Mouse (Mus musculus) kidney, postnatal 0 days (tissue): ENCODE measurements at regions not wholly inside any gene's neighbourhood (a gene's known extent, or its start where the extent isn't known, plus 50 kb on each side); places are given as distances from the start of the nearest gene placed in this dataset.
"Not testable (repeated sequence)": the region's sequence is repeated elsewhere in the genome, so short reads cannot be mapped to it uniquely, and the experiment has no call there.

Experiments used
- ATAC-seq: fragments of 200-750 bp; cut with Nextera tagmentation; replicated peaks from 2 replicates; pipeline ENCODE4 v1.8.0; 2017; ENCODE audit warnings: low read depth, moderate number of reproducible peaks, moderate TSS enrichment, moderate library complexity; ENCODE audit not compliant: low FRiP score
- DNase-seq: peaks from one replicate; pipeline ENCODE4 v3.0.0-alpha.2; 2016; ENCODE audit warnings: low spot score
- H3K27ac ChIP-seq: fragments of 300-500 bp; sonication (generic); 2 replicates; pipeline ENCODE4 v1.5.1; 2014; ENCODE audit warnings: mild to moderate bottlenecking
- H3K27me3 ChIP-seq: fragments of 300-500 bp; sonication (generic); 2 replicates; pipeline ENCODE4 v1.6.1; 2014; ENCODE audit warnings: low read length, mixed read lengths; ENCODE audit not compliant: insufficient read depth
- H3K36me3 ChIP-seq: fragments of 300-500 bp; sonication (generic); 2 replicates; pipeline ENCODE4 v1.6.1; 2014; ENCODE audit warnings: low read length, mixed read lengths; ENCODE audit not compliant: insufficient read depth
- H3K4me1 ChIP-seq: fragments of 300-500 bp; sonication (generic); replicated peaks from 2 replicates; pipeline ENCODE4 v1.6.1; 2014; ENCODE audit warnings: antibody characterized with exemption, low read length, mixed read lengths; ENCODE audit not compliant: insufficient read depth
- H3K4me2 ChIP-seq: fragments of 300-500 bp; sonication (generic); 2 replicates; pipeline ENCODE4 v1.6.1; 2014; ENCODE audit warnings: mild to moderate bottlenecking, low read length, moderate library complexity, mixed read lengths
- H3K4me3 ChIP-seq: fragments of 300-500 bp; sonication (generic); replicated peaks from 2 replicates; pipeline ENCODE4 v1.5.1; 2014; ENCODE audit warnings: low read depth, low read length
- H3K9ac ChIP-seq: fragments of 300-500 bp; sonication (generic); 2 replicates; pipeline ENCODE4 v1.6.1; 2014; ENCODE audit warnings: low read depth, low read length
- H3K9me3 ChIP-seq: fragments of 300-500 bp; sonication (generic); replicated peaks from 2 replicates; pipeline ENCODE4 v1.6.1; 2016; ENCODE audit warnings: low read length, inconsistent platforms, mixed read lengths
- whole genome bisulfite sequencing: fragments of 180-500 bp; shearing (Covaris S2); extraction: QIAGEN DNeasy Blood & Tissue Kit; methylation state at CpG from one replicate; pipeline ENCODE4 v1.1.7; 2014; 5-methylcytosine and 5-hydroxymethylcytosine counted together

DNA sequence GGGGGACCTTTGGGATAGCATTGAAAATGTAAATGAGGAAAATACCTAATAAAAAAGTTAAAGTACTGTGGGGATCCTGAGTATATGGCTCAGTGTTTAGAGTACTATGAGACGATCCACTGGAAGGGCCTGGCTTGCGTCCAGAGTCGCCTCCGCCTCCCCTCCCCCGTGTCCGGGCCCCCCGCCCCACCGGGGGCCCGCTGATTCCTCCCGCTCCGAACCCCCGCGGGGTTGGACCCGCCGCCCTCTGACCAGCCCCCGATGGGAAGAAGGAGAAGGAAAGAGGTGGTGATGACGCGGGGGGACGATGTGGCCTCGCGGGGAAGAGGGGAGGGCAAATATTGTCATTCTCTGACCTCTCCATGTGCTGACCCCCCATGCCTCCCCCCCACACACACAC lies 500.8 kb upstream of the Gm12887 start:
- ATAC-seq = peak; percentile 93
- WGBS = no CpG with 5 or more reads among the region's 21 CpGs

More for the DNA sequence above, 500.8 kb upstream of the Gm12887 start:
- DNase-seq, H3K9me3 ChIP-seq, H3K4me1 ChIP-seq, H3K4me2 ChIP-seq, H3K27ac ChIP-seq, H3K36me3 ChIP-seq, H3K9ac ChIP-seq, H3K4me3 ChIP-seq, H3K27me3 ChIP-seq: not testable (repeated sequence)
